Mouse (Mus musculus) forebrain, embryonic 15.5 days (tissue): ENCODE data around the gene Trim45. TPM values are rescaled to one million over a fixed set of nuclear protein-coding genes. Genes with fewer than 3 reads are reported as not detected.

Source experiments
- ATAC-seq: fragments of 200-750 bp; cut with Nextera tagmentation; replicated peaks from 2 replicates; pipeline ENCODE4 v1.8.0; 2017; ENCODE audit warnings: mild to moderate bottlenecking, moderate TSS enrichment, moderate library complexity
- H3K27ac ChIP-seq: fragments of 300-500 bp; sonication (generic); replicated peaks from 2 replicates; pipeline ENCODE4 v1.5.1; 2015; ENCODE audit warnings: mild to moderate bottlenecking, inconsistent platforms
- H3K27me3 ChIP-seq: fragments of 300-500 bp; sonication (generic); 2 replicates; pipeline ENCODE4 v1.6.1; 2015; ENCODE audit warnings: inconsistent platforms
- H3K36me3 ChIP-seq: fragments of 300-500 bp; sonication (generic); 2 replicates; pipeline ENCODE4 v1.6.1; 2015; ENCODE audit warnings: mild to moderate bottlenecking, inconsistent platforms
- H3K4me1 ChIP-seq: fragments of 300-500 bp; sonication (generic); 2 replicates; pipeline ENCODE4 v1.6.1; 2015; ENCODE audit warnings: inconsistent platforms
- H3K4me2 ChIP-seq: fragments of 300-500 bp; sonication (generic); replicated peaks from 2 replicates; pipeline ENCODE4 v1.6.1; 2015; ENCODE audit warnings: mild to moderate bottlenecking, inconsistent platforms
- H3K4me3 ChIP-seq: fragments of 300-500 bp; sonication (generic); 2 replicates; pipeline ENCODE4 v1.5.1; 2015; ENCODE audit warnings: mild to moderate bottlenecking, inconsistent platforms
- H3K9ac ChIP-seq: fragments of 300-500 bp; sonication (generic); replicated peaks from 2 replicates; pipeline ENCODE4 v1.6.1; 2015; ENCODE audit warnings: mild to moderate bottlenecking, inconsistent platforms
- H3K9me3 ChIP-seq: fragments of 300-500 bp; sonication (generic); 2 replicates; pipeline ENCODE4 v1.6.1; 2016; ENCODE audit warnings: inconsistent platforms
- WGBS: fragments of 180-500 bp; shearing (Covaris S2); methylation state at CpG from one replicate; pipeline ENCODE4 v1.1.7; 2015; ENCODE audit warnings: mixed read lengths; 5-methylcytosine and 5-hydroxymethylcytosine counted together
- polyA plus RNA-seq: library from polyadenylated mRNA; unstranded; fragments of >200 nt; fragmentation: Nextera tagmentation; extraction: Ambion mirVana; gene quantifications from 2 replicates; pipeline ENCODE4 v1.2.1, GENCODE M21; 2015

Trim45 gene
- polyA plus RNA-seq, 1 experiment from 2014 or later = 7.8 TPM

GRCm38 (mm10) chr3:100910621-100911020, 11.4 kb upstream of the Trim45 start:
- H3K9me3 ChIP-seq = no peaks in the 10 kb centered on the region
- 66% methylated on average over 5 of the region's 5 CpGs for WGBS
- H3K4me1 ChIP-seq = no peaks in the 10 kb centered on the region
- H3K27ac ChIP-seq = no peak overlapping the region
- no peak overlapping the region for H3K4me3 ChIP-seq
- ATAC-seq = no peak
- no peaks in the 10 kb centered on the region for H3K36me3 ChIP-seq
- no peak overlapping the region for H3K4me2 ChIP-seq
- H3K27me3 ChIP-seq = no peaks in the 10 kb centered on the region
- no peak overlapping the region for H3K9ac ChIP-seq

GRCm38 (mm10) chr3:100911026-100911425, 11.0 kb upstream of the Trim45 start:
- H3K9me3 ChIP-seq = no peaks in the 10 kb centered on the region
- H3K4me3 ChIP-seq = no peak overlapping the region
- no peaks in the 10 kb centered on the region for H3K36me3 ChIP-seq
- no peak for ATAC-seq
- no peak overlapping the region for H3K27ac ChIP-seq
- H3K9ac ChIP-seq = no peak overlapping the region
- H3K4me2 ChIP-seq = no peak overlapping the region
- no peaks in the 10 kb centered on the region for H3K27me3 ChIP-seq
- 80% methylated on average over 9 of the region's 9 CpGs for WGBS
- H3K4me1 ChIP-seq = no peaks in the 10 kb centered on the region

- WGBS = 72% methylated on average over 7 of the region's 7 CpGs
- no peaks in the 10 kb centered on the region for H3K4me1 ChIP-seq
- no peak for ATAC-seq
Measured at GRCm38 (mm10) chr3:100911498-100912213, 10.3 kb upstream of the Trim45 start.

GRCm38 (mm10) chr3:100916844-100917243, 5.2 kb upstream of the Trim45 start:
- Histone ChIP-seq H3K36me3 (no peaks in the 10 kb centered on the region), H3K9me3 (no peaks in the 10 kb centered on the region), H3K4me3 (no peak overlapping the region), H3K4me2 (no peak overlapping the region), H3K27me3 (no peaks in the 10 kb centered on the region), H3K4me1 (peaks cover 6% of the 10 kb centered on the region), H3K9ac (no peak overlapping the region), H3K27ac (no peak overlapping the region)
- ATAC-seq = no peak
- 18% methylated on average over 7 of the region's 7 CpGs for WGBS

More at GRCm38 (mm10) chr3:100911498-100912213, 10.3 kb upstream of the Trim45 start:
- Histone ChIP-seq H3K27me3 (no peaks in the 10 kb centered on the region), H3K4me2 (no peak overlapping the region), H3K9ac (no peak overlapping the region), H3K27ac (no peak overlapping the region), H3K9me3 (no peaks in the 10 kb centered on the region), H3K36me3 (no peaks in the 10 kb centered on the region), H3K4me3 (no peak overlapping the region)

GRCm38 (mm10) chr3:100920611-100921140, 1.3 kb upstream of the Trim45 start:
- no peak overlapping the region for H3K4me2 ChIP-seq
- no peak overlapping the region for H3K4me3 ChIP-seq
- no peak overlapping the region for H3K27ac ChIP-seq
- peaks cover 35% of the 10 kb centered on the region for H3K4me1 ChIP-seq
- no peaks in the 10 kb centered on the region for H3K9me3 ChIP-seq
- no peak overlapping the region for H3K9ac ChIP-seq
- no peaks in the 10 kb centered on the region for H3K36me3 ChIP-seq
- WGBS = 86% methylated on average over 9 of the region's 9 CpGs
- no peaks in the 10 kb centered on the region for H3K27me3 ChIP-seq
- no peak for ATAC-seq

GRCm38 (mm10) chr3:100922506-100923375, 739 bp downstream of the Trim45 start:
- Histone ChIP-seq H3K4me2 (peak overlapping the region; percentile 61), H3K4me1 (peaks cover 42% of the 10 kb centered on the region), H3K36me3 (no peaks in the 10 kb centered on the region), H3K4me3 (peak overlapping the region; percentile 57), H3K27me3 (no peaks in the 10 kb centered on the region), H3K27ac (peak overlapping the region; percentile 77), H3K9me3 (no peaks in the 10 kb centered on the region), H3K9ac (peak overlapping the region; percentile 73)
- WGBS = 36% methylated on average over 28 of the region's 28 CpGs
- ATAC-seq = peak; percentile 62

- peaks cover 8% of the 10 kb centered on the region; the same call in 1 of the 2 replicates for H3K36me3 ChIP-seq
- no peak for ATAC-seq
- H3K27ac ChIP-seq = peak overlapping the region; percentile 45
- no peak overlapping the region for H3K4me3 ChIP-seq
- WGBS = 58% methylated on average over 6 of the region's 6 CpGs
- no peak overlapping the region for H3K4me2 ChIP-seq
- H3K9me3 ChIP-seq = no peaks in the 10 kb centered on the region
- no peak overlapping the region for H3K9ac ChIP-seq
- peaks cover 42% of the 10 kb centered on the region for H3K4me1 ChIP-seq
- no peaks in the 10 kb centered on the region for H3K27me3 ChIP-seq
Measured at GRCm38 (mm10) chr3:100924065-100924732, 2.2 kb downstream of the Trim45 start.

- Histone ChIP-seq H3K9ac (no peak overlapping the region), H3K36me3 (peaks cover 11% of the 10 kb centered on the region; the same call in 1 of the 2 replicates), H3K27ac (no peak overlapping the region), H3K4me1 (peaks cover 42% of the 10 kb centered on the region), H3K27me3 (no peaks in the 10 kb centered on the region), H3K4me3 (no peak overlapping the region), H3K4me2 (no peak overlapping the region), H3K9me3 (no peaks in the 10 kb centered on the region)
- 84% methylated on average over 16 of the region's 16 CpGs for WGBS
- ATAC-seq = no peak
Measured at GRCm38 (mm10) chr3:100925176-100925575, 3.2 kb downstream of the Trim45 start.

- Histone ChIP-seq H3K4me2 (no peak overlapping the region), H3K27me3 (no peaks in the 10 kb centered on the region), H3K4me3 (no peak overlapping the region), H3K36me3 (peaks cover 36% of the 10 kb centered on the region; the same call in 1 of the 2 replicates), H3K9ac (no peak overlapping the region), H3K9me3 (no peaks in the 10 kb centered on the region), H3K27ac (no peak overlapping the region), H3K4me1 (peaks cover 5% of the 10 kb centered on the region)
- no peak for ATAC-seq
- WGBS = 95% methylated on average over 23 of the region's 23 CpGs
Measured at GRCm38 (mm10) chr3:100931332-100932076, 9.5 kb downstream of the Trim45 start.

- H3K9me3 ChIP-seq = no peaks in the 10 kb centered on the region
- no peak overlapping the region for H3K4me3 ChIP-seq
- H3K4me1 ChIP-seq = no peaks in the 10 kb centered on the region
- H3K4me2 ChIP-seq = no peak overlapping the region
- no peak overlapping the region for H3K27ac ChIP-seq
- 76% methylated on average over 11 of the region's 11 CpGs for WGBS
- no peaks in the 10 kb centered on the region for H3K27me3 ChIP-seq
- peaks cover 36% of the 10 kb centered on the region; the same call in 1 of the 2 replicates for H3K36me3 ChIP-seq
- ATAC-seq = no peak
- H3K9ac ChIP-seq = no peak overlapping the region
Measured at GRCm38 (mm10) chr3:100932077-100932944, 10.3 kb downstream of the Trim45 start.
